Mouse (Mus musculus): ENCODE data around the gene 0610030E20Rik. TPM values are rescaled to one million over a fixed set of nuclear protein-coding genes. Genes with fewer than 3 reads are reported as not detected.

Gene 0610030E20Rik
- polyA plus RNA-seq, 1 experiment from 2014 or later: 36.0 TPM

- H3K9ac ChIP-seq: no peak overlapping the region
- no peak overlapping the region for H3K27ac ChIP-seq (replicated peaks)
- 84% methylated on average over 4 of the region's 4 CpGs for WGBS
- H3K4me1 ChIP-seq: peaks cover 17% of the 10 kb centered on the region
- H3K27me3 ChIP-seq: no peaks in the 10 kb centered on the region
- no peaks in the 10 kb centered on the region for H3K36me3 ChIP-seq
- no peak overlapping the region for H3K4me2 ChIP-seq (replicated peaks)
- H3K4me3 ChIP-seq (replicated peaks): no peak overlapping the region
- no peaks in the 10 kb centered on the region for H3K9me3 ChIP-seq (replicated peaks)
- ATAC-seq (ENCODE audit: insufficient number of reproducible peaks, low FRiP score, low TSS enrichment, low read depth): no peak
These were observed 26.1 kb downstream of the 0610030E20Rik start for GRCm38 (mm10) chr6:72373184-72373583.

GRCm38 (mm10) chr6:72374206-72374605 lies 27.1 kb downstream of the 0610030E20Rik start:
- ATAC-seq (ENCODE audit: insufficient number of reproducible peaks, low FRiP score, low TSS enrichment, low read depth): no peak
- Histone ChIP-seq H3K4me2 (replicated peaks) (no peak overlapping the region), H3K27me3 (no peaks in the 10 kb centered on the region), H3K27ac (replicated peaks) (no peak overlapping the region), H3K4me3 (replicated peaks) (no peak overlapping the region), H3K4me1 (peaks cover 18% of the 10 kb centered on the region), H3K9ac (no peak overlapping the region), H3K36me3 (no peaks in the 10 kb centered on the region), H3K9me3 (replicated peaks) (no peaks in the 10 kb centered on the region)
- WGBS: 37% methylated on average over 7 of the region's 7 CpGs

GRCm38 (mm10) chr6:72374820-72375563 lies 27.9 kb downstream of the 0610030E20Rik start:
- H3K36me3 ChIP-seq: no peaks in the 10 kb centered on the region
- WGBS: 78% methylated on average over 15 of the region's 15 CpGs
- no peak overlapping the region for H3K4me2 ChIP-seq (replicated peaks)
- no peak overlapping the region for H3K9ac ChIP-seq
- ATAC-seq (ENCODE audit: insufficient number of reproducible peaks, low FRiP score, low TSS enrichment, low read depth): no peak
- H3K27me3 ChIP-seq: no peaks in the 10 kb centered on the region
- H3K27ac ChIP-seq (replicated peaks): no peak overlapping the region
- peaks cover 23% of the 10 kb centered on the region for H3K4me1 ChIP-seq
- H3K4me3 ChIP-seq (replicated peaks): no peak overlapping the region
- H3K9me3 ChIP-seq (replicated peaks): no peaks in the 10 kb centered on the region

GRCm38 (mm10) chr6:72378510-72379234 lies 31.6 kb downstream of the 0610030E20Rik start:
- H3K27me3 ChIP-seq: no peaks in the 10 kb centered on the region
- H3K4me2 ChIP-seq (replicated peaks): 0 out of 2 replicates have a peak overlapping the region, but pooled peaks have one; percentile 71
- peaks cover 21% of the 10 kb centered on the region; the same call in 1 of the 2 replicates for H3K4me1 ChIP-seq
- H3K36me3 ChIP-seq: no peaks in the 10 kb centered on the region
- no peaks in the 10 kb centered on the region for H3K9me3 ChIP-seq (replicated peaks)
- WGBS: 81% methylated on average over 8 of the region's 8 CpGs
- ATAC-seq (ENCODE audit: insufficient number of reproducible peaks, low FRiP score, low TSS enrichment, low read depth): no peak
- no peak overlapping the region; the same call in 1 of the 2 replicates for H3K4me3 ChIP-seq (replicated peaks)
- H3K9ac ChIP-seq: no peak overlapping the region
- H3K27ac ChIP-seq (replicated peaks): no peak overlapping the region

GRCm38 (mm10) chr6:72379377-72380130 lies 32.4 kb downstream of the 0610030E20Rik start:
- Histone ChIP-seq H3K9me3 (replicated peaks) (no peaks in the 10 kb centered on the region), H3K4me3 (replicated peaks) (peak overlapping the region; percentile 58), H3K27ac (replicated peaks) (peak overlapping the region; percentile 61; the same call in 1 of the 2 replicates), H3K27me3 (no peaks in the 10 kb centered on the region), H3K36me3 (0 out of 2 replicates have a peak, but pooled peaks cover 2% of the 10 kb centered on the region), H3K4me2 (replicated peaks) (peak overlapping the region; percentile 71), H3K9ac (0 out of 2 replicates have a peak overlapping the region, but pooled peaks have one; percentile 50), H3K4me1 (peaks cover 17% of the 10 kb centered on the region; the same call in 1 of the 2 replicates)
- 42% methylated on average over 7 of the region's 7 CpGs for WGBS
- no peak for ATAC-seq (ENCODE audit: insufficient number of reproducible peaks, low FRiP score, low TSS enrichment, low read depth)

GRCm38 (mm10) chr6:72380131-72380770 lies 33.1 kb downstream of the 0610030E20Rik start, which contains the start of gene Vamp5:
Gene Vamp5 (minus strand): TSS chr6:72380468.
- peaks cover 17% of the 10 kb centered on the region; the same call in 1 of the 2 replicates for H3K4me1 ChIP-seq
- peak; percentile 72 for ATAC-seq (ENCODE audit: insufficient number of reproducible peaks, low FRiP score, low TSS enrichment, low read depth)
- peak within 1 kb of the TSS; percentile 71 for H3K4me2 ChIP-seq (replicated peaks)
- WGBS: 1% methylated on average over 49 of the region's 49 CpGs
- H3K27ac ChIP-seq (replicated peaks): peak within 1 kb of the TSS; percentile 61
- H3K4me3 ChIP-seq (replicated peaks): peak within 1 kb of the TSS; percentile 58
- H3K9me3 ChIP-seq (replicated peaks): no peaks in the 10 kb centered on the region
- H3K36me3 ChIP-seq: peaks cover 9% of the 10 kb centered on the region
- H3K27me3 ChIP-seq: no peaks in the 10 kb centered on the region
- peak within 1 kb of the TSS; percentile 50 for H3K9ac ChIP-seq

GRCm38 (mm10) chr6:72382494-72382893 lies 35.4 kb downstream of the 0610030E20Rik start:
- Histone ChIP-seq H3K9ac (no peak overlapping the region), H3K4me1 (peaks cover 18% of the 10 kb centered on the region; the same call in 1 of the 2 replicates), H3K4me3 (replicated peaks) (no peak overlapping the region), H3K27me3 (no peaks in the 10 kb centered on the region), H3K9me3 (replicated peaks) (no peaks in the 10 kb centered on the region), H3K36me3 (peaks cover 21% of the 10 kb centered on the region), H3K27ac (replicated peaks) (no peak overlapping the region), H3K4me2 (replicated peaks) (no peak overlapping the region)
- no peak for ATAC-seq (ENCODE audit: insufficient number of reproducible peaks, low FRiP score, low TSS enrichment, low read depth)
- WGBS: 62% methylated on average over 6 of the region's 6 CpGs

- no peak for ATAC-seq (ENCODE audit: insufficient number of reproducible peaks, low FRiP score, low TSS enrichment, low read depth)
- 85% methylated on average over 6 of the region's 6 CpGs for WGBS
These were observed 36.2 kb downstream of the 0610030E20Rik start for GRCm38 (mm10) chr6:72383142-72383820.

GRCm38 (mm10) chr6:72383952-72384351 lies 36.8 kb downstream of the 0610030E20Rik start:
- 96% methylated on average over 7 of the region's 7 CpGs for WGBS
- no peak overlapping the region for H3K9ac ChIP-seq
- no peak overlapping the region for H3K4me3 ChIP-seq (replicated peaks)
- no peaks in the 10 kb centered on the region for H3K9me3 ChIP-seq (replicated peaks)
- no peaks in the 10 kb centered on the region for H3K27me3 ChIP-seq
- H3K4me1 ChIP-seq: peaks cover 32% of the 10 kb centered on the region
- no peak for ATAC-seq (ENCODE audit: insufficient number of reproducible peaks, low FRiP score, low TSS enrichment, low read depth)
- H3K4me2 ChIP-seq (replicated peaks): no peak overlapping the region
- no peak overlapping the region for H3K27ac ChIP-seq (replicated peaks)
- peaks cover 26% of the 10 kb centered on the region for H3K36me3 ChIP-seq

More at GRCm38 (mm10) chr6:72383142-72383820, 36.2 kb downstream of the 0610030E20Rik start:
- H3K36me3 ChIP-seq: peaks cover 26% of the 10 kb centered on the region
- H3K4me1 ChIP-seq: peaks cover 25% of the 10 kb centered on the region
- H3K9ac ChIP-seq: no peak overlapping the region
- H3K9me3 ChIP-seq (replicated peaks): no peaks in the 10 kb centered on the region
- H3K27ac ChIP-seq (replicated peaks): no peak overlapping the region
- H3K4me3 ChIP-seq (replicated peaks): no peak overlapping the region
- H3K4me2 ChIP-seq (replicated peaks): no peak overlapping the region
- no peaks in the 10 kb centered on the region for H3K27me3 ChIP-seq

GRCm38 (mm10) chr6:72385258-72385657 lies 38.1 kb downstream of the 0610030E20Rik start:
- no peak for ATAC-seq (ENCODE audit: insufficient number of reproducible peaks, low FRiP score, low TSS enrichment, low read depth)

More at GRCm38 (mm10) chr6:72385258-72385657, 38.1 kb downstream of the 0610030E20Rik start:
- 83% methylated on average over 4 of the region's 4 CpGs for WGBS
- Histone ChIP-seq H3K36me3 (peaks cover 26% of the 10 kb centered on the region), H3K4me2 (replicated peaks) (no peak overlapping the region), H3K4me3 (replicated peaks) (no peak overlapping the region), H3K9ac (no peak overlapping the region), H3K27me3 (no peaks in the 10 kb centered on the region), H3K27ac (replicated peaks) (no peak overlapping the region), H3K9me3 (replicated peaks) (no peaks in the 10 kb centered on the region), H3K4me1 (peaks cover 30% of the 10 kb centered on the region)
